Mouse (Mus musculus): ENCODE measurements around the gene Kdelr2.

Gene Kdelr2

GRCm38 (mm10) chr5:143471165-143471546 lies 67.5 kb downstream of the Kdelr2 start:
- no peak for DNase-seq (ENCODE audit: low read depth, low spot score)
